Mouse (Mus musculus): ENCODE measurements around the gene Galnt7. TPM values are rescaled to one million over a fixed set of nuclear protein-coding genes. Genes with fewer than 3 reads are reported as not detected.
A peak's percentile ranks its signal among the peaks of the same experiment; 100 is the strongest.

Gene Galnt7
- polyA plus RNA-seq, 1 experiment from 2014 or later: 10.1 TPM

DNA sequence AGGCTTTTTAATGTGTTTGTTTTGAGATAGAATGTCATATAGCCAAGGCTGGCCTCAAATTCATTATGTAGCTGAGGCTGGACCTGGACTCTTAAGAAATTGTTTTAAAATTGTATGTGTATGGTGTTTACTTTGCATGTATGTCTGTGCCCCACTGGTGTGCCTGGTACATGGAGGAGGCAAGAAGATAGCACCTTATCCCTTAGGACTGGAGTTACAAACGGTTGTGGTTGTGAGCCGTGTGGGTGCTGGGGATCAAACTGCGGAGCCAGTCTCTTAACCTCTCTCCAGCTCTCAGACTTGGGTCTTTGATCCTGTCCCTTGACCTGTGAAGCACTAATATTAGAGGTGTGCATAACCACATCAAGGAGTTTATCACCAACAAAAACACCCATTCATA, 106.0 kb downstream of the Galnt7 start:
- Histone ChIP-seq H3K9ac (replicated peaks) (no peak overlapping the region), H3K36me3 (no peaks in the 10 kb centered on the region), H3K4me2 (replicated peaks) (no peak overlapping the region), H3K27me3 (no peaks in the 10 kb centered on the region), H3K27ac (replicated peaks) (no peak overlapping the region), H3K4me1 (no peaks in the 10 kb centered on the region), H3K4me3 (no peak overlapping the region), H3K9me3 (no peaks in the 10 kb centered on the region)
- WGBS: 89% methylated on average over 3 of the region's 3 CpGs
- no peak for ATAC-seq (replicated peaks)

DNA sequence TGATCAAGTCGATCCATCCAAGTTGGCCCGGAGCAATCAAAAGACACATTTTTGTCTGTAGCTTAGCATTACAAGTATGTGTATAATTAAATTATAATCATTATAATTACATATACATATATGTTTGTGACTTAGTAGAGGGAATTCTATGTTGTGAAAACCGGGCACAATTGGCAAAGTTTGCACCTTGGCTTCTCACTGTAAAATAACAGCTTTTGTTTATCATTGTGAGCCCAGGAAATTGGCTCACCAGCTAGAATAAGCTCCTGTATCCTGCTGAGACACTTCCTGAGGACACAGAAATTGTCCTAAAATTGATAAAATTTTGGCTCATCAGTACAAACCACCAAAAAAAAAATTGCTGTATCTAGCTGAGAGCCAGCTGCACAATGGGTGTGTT, 106.4 kb downstream of the Galnt7 start:
- Histone ChIP-seq H3K9ac (replicated peaks) (no peak overlapping the region), H3K4me1 (no peaks in the 10 kb centered on the region), H3K4me2 (replicated peaks) (no peak overlapping the region), H3K27ac (replicated peaks) (no peak overlapping the region), H3K27me3 (no peaks in the 10 kb centered on the region), H3K4me3 (no peak overlapping the region), H3K9me3 (no peaks in the 10 kb centered on the region), H3K36me3 (no peaks in the 10 kb centered on the region)
- 55% methylated on average over 3 of the region's 3 CpGs for WGBS
- ATAC-seq (replicated peaks): no peak

DNA sequence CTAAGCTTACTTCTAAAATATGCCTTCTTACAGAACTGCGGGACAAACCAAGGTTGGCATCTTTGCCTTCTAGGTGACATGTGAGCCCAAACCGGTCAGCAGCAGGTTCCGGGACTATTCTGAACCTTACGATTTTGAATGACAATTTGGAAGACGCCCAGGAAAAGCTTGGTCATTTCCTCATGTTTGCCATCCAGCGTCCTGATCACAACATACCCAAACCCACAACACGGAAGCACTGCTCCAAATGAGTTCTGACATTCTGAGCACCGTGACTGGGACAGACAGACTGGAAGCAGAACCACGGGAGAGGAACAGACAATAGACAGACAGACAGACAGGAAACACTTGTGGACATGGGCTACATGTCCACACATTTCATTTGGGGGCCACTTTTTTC, 111.4 kb downstream of the Galnt7 start:
- H3K27me3 ChIP-seq: no peaks in the 10 kb centered on the region
- 90% methylated on average over 9 of the region's 9 CpGs for WGBS
- H3K27ac ChIP-seq (replicated peaks): no peak overlapping the region
- no peak overlapping the region for H3K9ac ChIP-seq (replicated peaks)
- no peaks in the 10 kb centered on the region for H3K36me3 ChIP-seq
- no peak overlapping the region for H3K4me2 ChIP-seq (replicated peaks)
- H3K4me3 ChIP-seq: no peak overlapping the region
- no peaks in the 10 kb centered on the region for H3K9me3 ChIP-seq
- no peak for ATAC-seq (replicated peaks)
- no peaks in the 10 kb centered on the region for H3K4me1 ChIP-seq

DNA sequence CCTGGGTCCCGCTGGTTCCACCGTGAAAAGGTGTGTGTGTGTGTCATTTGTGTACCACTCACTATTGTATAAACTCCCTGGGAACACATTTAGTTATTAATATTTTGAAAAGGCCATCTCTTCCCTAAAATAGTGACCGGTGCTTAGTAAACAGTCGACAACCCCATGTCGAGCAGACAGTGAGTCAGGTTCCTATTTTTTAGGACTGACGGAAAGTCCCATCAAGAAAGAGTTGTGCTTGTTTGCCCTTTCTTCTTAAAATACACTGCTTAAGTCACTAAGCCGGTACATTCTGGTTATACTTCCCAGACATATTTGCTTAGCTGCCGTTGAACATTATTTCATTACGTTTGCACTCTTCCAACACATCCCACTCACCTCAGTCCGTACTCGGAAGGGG, 111.9 kb downstream of the Galnt7 start:
- H3K27me3 ChIP-seq: no peaks in the 10 kb centered on the region
- no peak overlapping the region for H3K9ac ChIP-seq (replicated peaks)
- H3K27ac ChIP-seq (replicated peaks): no peak overlapping the region
- no peaks in the 10 kb centered on the region for H3K4me1 ChIP-seq
- no peaks in the 10 kb centered on the region; the same call in 1 of the 2 replicates for H3K36me3 ChIP-seq
- H3K4me3 ChIP-seq: no peak overlapping the region
- WGBS: 95% methylated on average over 11 of the region's 11 CpGs
- no peaks in the 10 kb centered on the region for H3K9me3 ChIP-seq
- no peak overlapping the region for H3K4me2 ChIP-seq (replicated peaks)
- ATAC-seq (replicated peaks): peak; percentile 15; the same call in 1 of the 2 replicates

DNA sequence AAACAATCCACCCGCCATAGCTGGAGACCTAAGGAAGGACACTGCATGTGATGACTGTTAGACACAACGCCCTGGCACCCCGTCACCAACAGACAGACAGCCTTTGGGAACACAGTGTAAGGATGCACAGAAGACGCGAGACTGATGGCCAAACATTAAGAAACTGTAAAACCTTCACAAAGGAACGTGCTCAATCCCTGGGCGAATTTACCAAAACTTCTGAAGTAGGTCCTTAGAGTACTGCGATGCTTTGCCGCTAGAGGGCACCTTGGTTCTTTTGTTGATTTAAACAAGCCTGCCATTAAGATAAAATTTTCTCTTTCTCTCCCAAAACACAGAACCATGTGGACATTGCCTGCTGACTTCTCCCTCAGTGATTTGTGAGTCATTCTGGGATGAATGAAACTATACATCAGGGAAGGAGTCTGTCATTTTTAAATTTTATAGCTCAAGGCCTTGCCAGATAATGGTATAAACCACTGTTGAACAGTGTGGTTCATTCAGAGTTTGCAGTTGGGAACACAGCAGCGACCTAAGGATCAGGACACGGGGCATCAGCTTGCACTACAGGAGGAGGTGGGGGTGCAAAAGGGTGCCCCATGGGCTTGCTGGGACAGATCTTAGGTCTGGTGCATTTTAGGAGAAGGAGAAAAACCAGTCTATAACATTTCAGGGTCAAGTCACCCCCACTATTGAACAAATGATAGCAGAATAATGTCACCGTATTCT, 112.6 kb downstream of the Galnt7 start:
- H3K4me1 ChIP-seq: no peaks in the 10 kb centered on the region
- no peak overlapping the region for H3K9ac ChIP-seq (replicated peaks)
- H3K4me3 ChIP-seq: no peak overlapping the region
- H3K9me3 ChIP-seq: no peaks in the 10 kb centered on the region
- H3K27ac ChIP-seq (replicated peaks): no peak overlapping the region
- ATAC-seq (replicated peaks): peak; percentile 58
- no peak overlapping the region for H3K4me2 ChIP-seq (replicated peaks)
- WGBS: 52% methylated on average over 12 of the region's 12 CpGs
- H3K27me3 ChIP-seq: no peaks in the 10 kb centered on the region
- no peaks in the 10 kb centered on the region; the same call in 1 of the 2 replicates for H3K36me3 ChIP-seq

DNA sequence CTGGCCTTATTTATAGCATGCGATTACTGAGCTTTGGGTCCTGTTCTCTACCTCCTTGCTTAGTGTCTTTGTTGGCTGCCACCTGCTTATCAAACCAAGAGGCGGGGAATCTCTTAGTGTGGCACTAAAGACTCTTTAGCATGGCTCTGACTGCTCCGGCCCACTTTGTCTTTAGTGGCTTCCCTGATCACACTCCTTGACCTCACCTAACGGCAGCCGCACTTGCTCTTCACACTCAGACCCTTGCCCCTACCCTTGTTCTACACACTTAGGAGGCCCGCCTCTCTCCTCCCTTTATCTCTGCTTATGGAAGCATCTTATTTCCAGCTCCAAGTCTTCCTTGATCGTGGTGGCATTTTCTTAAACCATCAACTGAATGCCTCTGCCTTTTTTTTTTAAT, 114.2 kb downstream of the Galnt7 start:
- WGBS: 80% methylated on average over 7 of the region's 7 CpGs
- H3K9me3 ChIP-seq: no peaks in the 10 kb centered on the region
- H3K4me2 ChIP-seq (replicated peaks): no peak overlapping the region
- no peak for ATAC-seq (replicated peaks)
- no peak overlapping the region for H3K27ac ChIP-seq (replicated peaks)
- H3K4me1 ChIP-seq: no peaks in the 10 kb centered on the region
- no peak overlapping the region for H3K4me3 ChIP-seq
- no peak overlapping the region for H3K9ac ChIP-seq (replicated peaks)
- H3K27me3 ChIP-seq: no peaks in the 10 kb centered on the region
- no peaks in the 10 kb centered on the region; the same call in 1 of the 2 replicates for H3K36me3 ChIP-seq

DNA sequence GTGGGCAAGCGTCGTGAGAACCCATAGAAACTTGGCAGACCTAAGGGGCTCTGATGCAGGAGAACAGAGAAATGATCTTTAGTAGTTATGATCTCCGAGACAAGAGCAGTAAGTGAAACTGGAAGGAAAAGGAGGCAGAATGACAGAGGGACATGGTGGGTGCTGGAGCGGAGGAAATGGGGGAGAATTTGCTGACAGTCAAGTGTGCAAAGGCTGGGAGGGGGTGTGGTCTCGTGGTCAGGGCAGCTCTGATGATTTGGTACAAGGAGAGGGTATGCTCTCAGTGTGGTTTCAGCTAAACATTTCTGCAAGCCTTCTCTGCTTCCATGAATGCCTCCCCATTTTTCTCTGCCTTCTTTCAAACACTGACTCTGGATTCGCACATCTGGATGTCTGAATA, 116.7 kb downstream of the Galnt7 start:
- no peak for ATAC-seq (replicated peaks)

DNA sequence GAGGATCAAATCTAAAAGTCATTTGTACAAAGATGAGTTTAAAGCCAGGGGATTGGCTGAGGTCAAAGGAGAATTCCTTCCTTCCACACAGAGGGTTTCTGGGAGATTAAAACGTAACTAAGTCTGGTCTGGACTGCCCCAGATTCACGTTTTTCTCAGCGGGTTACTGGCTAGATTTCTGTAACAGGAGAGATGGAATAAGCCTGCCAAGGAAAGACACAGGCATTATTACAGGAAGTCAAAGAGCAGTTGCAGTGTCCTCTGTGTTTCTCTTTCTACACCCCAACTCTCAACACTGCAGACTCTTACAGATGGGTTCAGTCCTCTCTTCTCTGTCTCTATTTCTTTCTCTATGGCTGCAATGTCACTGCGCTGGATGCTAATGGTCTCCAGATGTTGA, 118.3 kb downstream of the Galnt7 start:
- Histone ChIP-seq H3K4me1 (0 out of 2 replicates have a peak, but pooled peaks cover 4% of the 10 kb centered on the region), H3K4me3 (no peak overlapping the region), H3K36me3 (no peaks in the 10 kb centered on the region; the same call in 1 of the 2 replicates), H3K4me2 (replicated peaks) (no peak overlapping the region), H3K9ac (replicated peaks) (no peak overlapping the region), H3K9me3 (no peaks in the 10 kb centered on the region), H3K27ac (replicated peaks) (no peak overlapping the region), H3K27me3 (no peaks in the 10 kb centered on the region)
- 84% methylated on average over 4 of the region's 4 CpGs for WGBS
- no peak for ATAC-seq (replicated peaks)

More for the DNA sequence above, 116.7 kb downstream of the Galnt7 start:
- Histone ChIP-seq H3K4me2 (replicated peaks) (no peak overlapping the region), H3K36me3 (no peaks in the 10 kb centered on the region; the same call in 1 of the 2 replicates), H3K27me3 (no peaks in the 10 kb centered on the region), H3K4me1 (no peaks in the 10 kb centered on the region), H3K27ac (replicated peaks) (no peak overlapping the region), H3K9ac (replicated peaks) (no peak overlapping the region), H3K4me3 (no peak overlapping the region), H3K9me3 (no peaks in the 10 kb centered on the region)
- 90% methylated on average over 6 of the region's 6 CpGs for WGBS

DNA sequence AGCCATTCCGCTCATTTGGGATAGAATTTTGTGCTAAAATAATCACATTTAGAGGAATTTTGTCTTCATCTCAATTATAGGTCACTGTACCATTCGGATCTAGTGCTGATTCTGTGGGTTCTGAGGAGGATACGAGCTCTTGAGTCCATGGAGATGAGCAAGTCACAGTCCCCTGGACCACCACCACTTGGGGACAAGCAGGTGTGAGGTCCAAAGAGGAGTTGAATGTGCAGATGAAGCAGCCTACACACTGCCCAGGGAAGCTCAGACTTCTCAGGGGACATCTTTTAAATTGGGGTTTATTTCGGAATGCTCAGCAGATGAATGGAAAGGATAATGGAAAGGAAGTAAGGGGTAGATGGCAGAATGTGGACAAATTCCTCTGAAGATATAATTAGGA, 119.7 kb downstream of the Galnt7 start:
- H3K36me3 ChIP-seq: no peaks in the 10 kb centered on the region; the same call in 1 of the 2 replicates
- no peak for ATAC-seq (replicated peaks)
- no peak overlapping the region for H3K9ac ChIP-seq (replicated peaks)
- no peak overlapping the region for H3K4me2 ChIP-seq (replicated peaks)
- WGBS: 92% methylated on average over 4 of the region's 4 CpGs
- no peak overlapping the region for H3K4me3 ChIP-seq
- 0 out of 2 replicates have a peak, but pooled peaks cover 4% of the 10 kb centered on the region for H3K4me1 ChIP-seq
- no peak overlapping the region for H3K27ac ChIP-seq (replicated peaks)
- no peaks in the 10 kb centered on the region for H3K27me3 ChIP-seq
- H3K9me3 ChIP-seq: no peaks in the 10 kb centered on the region

DNA sequence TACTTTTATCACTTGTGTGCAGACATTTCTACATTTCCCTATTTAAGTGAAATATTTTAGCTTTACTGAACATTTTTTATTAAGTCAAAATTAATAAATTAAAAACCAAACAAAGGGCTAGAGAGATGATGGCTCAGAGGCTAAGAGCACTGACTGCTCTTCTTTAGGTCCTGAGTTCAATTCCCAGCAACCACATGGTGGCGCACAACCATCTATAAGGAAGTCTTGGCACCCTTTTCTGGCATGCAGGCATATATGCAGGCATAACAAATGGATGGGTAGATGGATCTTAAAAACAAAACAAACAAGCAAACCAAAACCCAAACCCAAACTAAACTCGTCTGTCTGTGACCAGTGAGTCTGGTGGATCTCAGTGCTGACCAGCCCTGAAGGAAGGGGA, 120.6 kb downstream of the Galnt7 start:
- no peak for ATAC-seq (replicated peaks)
- no peaks in the 10 kb centered on the region; the same call in 1 of the 2 replicates for H3K36me3 ChIP-seq
- no peaks in the 10 kb centered on the region for H3K9me3 ChIP-seq
- H3K4me2 ChIP-seq (replicated peaks): no peak overlapping the region
- no peak overlapping the region for H3K4me3 ChIP-seq
- 0 out of 2 replicates have a peak, but pooled peaks cover 4% of the 10 kb centered on the region for H3K4me1 ChIP-seq
- H3K9ac ChIP-seq (replicated peaks): no peak overlapping the region
- WGBS: 54% methylated on average over 2 of the region's 2 CpGs
- H3K27ac ChIP-seq (replicated peaks): no peak overlapping the region
- H3K27me3 ChIP-seq: no peaks in the 10 kb centered on the region

DNA sequence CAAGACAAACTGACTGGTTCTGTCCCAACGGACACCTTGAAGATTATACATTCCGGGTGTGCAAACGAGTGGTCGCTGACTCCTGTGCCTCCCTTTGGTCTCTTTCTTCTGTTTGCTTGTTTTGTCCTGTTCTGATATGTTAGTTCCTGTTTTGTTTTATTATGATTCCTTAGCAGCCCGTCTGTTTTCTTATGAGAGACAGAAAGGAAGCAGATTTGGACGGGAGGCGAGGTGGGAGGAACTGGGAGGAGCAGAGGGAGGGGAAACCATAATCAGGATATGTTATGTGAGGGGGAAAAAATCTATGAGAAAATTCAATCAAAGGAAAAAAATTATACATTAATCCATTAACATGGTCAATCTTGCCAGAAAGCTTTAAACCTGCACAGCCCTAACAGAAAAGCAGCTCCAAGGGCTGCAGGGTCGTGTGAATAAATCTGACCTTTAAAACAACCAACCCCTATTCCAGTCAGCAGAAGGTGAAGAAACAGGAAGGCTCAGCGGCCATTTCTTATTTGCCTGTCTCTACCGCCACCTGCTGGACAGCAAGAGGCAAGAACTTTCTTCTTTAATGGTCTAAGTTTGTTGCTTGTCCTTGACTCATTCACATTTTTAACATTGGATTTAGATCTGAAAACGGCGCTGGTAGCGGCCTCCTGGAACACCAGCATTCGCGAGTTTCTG, 122.0 kb downstream of the Galnt7 start:
- Histone ChIP-seq H3K4me2 (replicated peaks) (no peak overlapping the region; the same call in 1 of the 2 replicates), H3K9me3 (no peaks in the 10 kb centered on the region), H3K27me3 (no peaks in the 10 kb centered on the region), H3K4me1 (0 out of 2 replicates have a peak, but pooled peaks cover 4% of the 10 kb centered on the region), H3K9ac (replicated peaks) (no peak overlapping the region), H3K27ac (replicated peaks) (no peak overlapping the region), H3K4me3 (no peak overlapping the region), H3K36me3 (no peaks in the 10 kb centered on the region; the same call in 1 of the 2 replicates)
- 29% methylated on average over 15 of the region's 15 CpGs for WGBS
- ATAC-seq (replicated peaks): peak; percentile 78

DNA sequence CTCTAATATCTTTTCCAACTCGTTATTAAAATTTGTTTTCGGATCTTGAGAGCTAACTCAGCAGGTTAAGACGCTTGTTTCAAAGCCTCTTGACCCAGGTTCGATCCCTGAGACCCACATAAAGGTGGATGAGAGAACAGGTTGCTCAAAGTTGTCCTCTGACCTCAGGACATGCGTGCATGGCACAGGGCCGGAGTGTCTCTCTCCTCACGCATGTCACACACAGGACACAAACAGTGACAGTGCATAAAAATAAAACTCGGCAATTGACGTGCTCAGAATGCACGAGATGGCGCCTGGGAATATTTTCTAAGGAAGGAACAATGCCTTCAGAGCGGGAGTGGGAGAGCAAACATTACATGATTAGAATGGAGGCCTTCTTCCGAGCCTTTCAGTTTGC, 122.6 kb downstream of the Galnt7 start:
- no peak overlapping the region for H3K9ac ChIP-seq (replicated peaks)
- peak; percentile 30; the same call in 1 of the 2 replicates for ATAC-seq (replicated peaks)

More for the DNA sequence above, 122.6 kb downstream of the Galnt7 start:
- Histone ChIP-seq H3K36me3 (no peaks in the 10 kb centered on the region), H3K4me3 (no peak overlapping the region), H3K27me3 (no peaks in the 10 kb centered on the region), H3K27ac (replicated peaks) (no peak overlapping the region), H3K4me2 (replicated peaks) (no peak overlapping the region), H3K9me3 (no peaks in the 10 kb centered on the region), H3K4me1 (0 out of 2 replicates have a peak, but pooled peaks cover 4% of the 10 kb centered on the region)
- WGBS: 87% methylated on average over 13 of the region's 13 CpGs

Measured in forebrain, embryonic 15.5 days (tissue).